Mouse (Mus musculus) limb, embryonic 15.5 days (tissue): Measurements from ENCODE around the gene Hoxd8. TPM values are rescaled to one million over a fixed set of nuclear protein-coding genes. Genes with fewer than 3 reads are reported as not detected.

Experiments
- ATAC-seq: fragments of 200-750 bp; cut with Nextera tagmentation; 2 replicates; pipeline ENCODE4 v1.8.0; 2017; ENCODE audit warnings: low read depth, moderate TSS enrichment; ENCODE audit not compliant: insufficient number of reproducible peaks, low FRiP score, low TSS enrichment
- H3K27ac ChIP-seq: fragments of 300-500 bp; sonication (generic); 2 replicates; pipeline ENCODE4 v1.5.1; 2015; ENCODE audit warnings: moderate library complexity, mild to moderate bottlenecking, inconsistent platforms
- H3K27me3 ChIP-seq: fragments of 300-500 bp; sonication (generic); 2 replicates; pipeline ENCODE4 v1.6.1; 2015; ENCODE audit warnings: inconsistent platforms
- H3K36me3 ChIP-seq: fragments of 300-500 bp; sonication (generic); 2 replicates; pipeline ENCODE4 v1.6.1; 2015; ENCODE audit warnings: inconsistent platforms
- H3K4me1 ChIP-seq: fragments of 300-500 bp; sonication (generic); 2 replicates; pipeline ENCODE4 v1.6.1; 2015; ENCODE audit warnings: inconsistent platforms
- H3K4me2 ChIP-seq: fragments of 300-500 bp; sonication (generic); 2 replicates; pipeline ENCODE4 v1.6.1; 2015; ENCODE audit warnings: mild to moderate bottlenecking, inconsistent platforms
- H3K4me3 ChIP-seq: fragments of 300-500 bp; sonication (generic); 2 replicates; pipeline ENCODE4 v1.5.1; 2015; ENCODE audit warnings: mild to moderate bottlenecking, inconsistent platforms
- H3K9ac ChIP-seq: fragments of 300-500 bp; sonication (generic); 2 replicates; pipeline ENCODE4 v1.6.1; 2015; ENCODE audit warnings: inconsistent platforms
- H3K9me3 ChIP-seq: fragments of 300-500 bp; sonication (generic); 2 replicates; pipeline ENCODE4 v1.6.1; 2016; ENCODE audit warnings: inconsistent platforms
- WGBS: fragments of 180-500 bp; shearing (Covaris S2); methylation state at CpG from one replicate; pipeline ENCODE4 v1.1.7; 2015; 5-methylcytosine and 5-hydroxymethylcytosine counted together
- polyA plus RNA-seq: library from polyadenylated mRNA; unstranded; fragments of >200 nt; fragmentation: Nextera tagmentation; extraction: Ambion mirVana; gene quantifications from 2 replicates; pipeline ENCODE4 v1.2.1, GENCODE M21; 2015

The Hoxd8 gene
- polyA plus RNA-seq, 1 experiment from 2014 or later = 5.9 TPM

- no peaks in the 10 kb centered on the region for H3K36me3 ChIP-seq
- peak overlapping the region; percentile 46 for H3K4me3 ChIP-seq
- H3K4me2 ChIP-seq = peak overlapping the region; percentile 56
- H3K4me1 ChIP-seq = peaks cover 28% of the 10 kb centered on the region
- ATAC-seq = no peak; the same call in none of the 2 replicates
- no peaks in the 10 kb centered on the region for H3K9me3 ChIP-seq
- H3K27ac ChIP-seq = peak overlapping the region; percentile 89
- H3K27me3 ChIP-seq = peaks cover 69% of the 10 kb centered on the region
- WGBS = 2% methylated on average over 30 of the region's 30 CpGs
- peak overlapping the region; percentile 52 for H3K9ac ChIP-seq
Observed at GRCm38 (mm10) chr2:74660421-74661375, 43.7 kb upstream of the Hoxd8 start.

DNA sequence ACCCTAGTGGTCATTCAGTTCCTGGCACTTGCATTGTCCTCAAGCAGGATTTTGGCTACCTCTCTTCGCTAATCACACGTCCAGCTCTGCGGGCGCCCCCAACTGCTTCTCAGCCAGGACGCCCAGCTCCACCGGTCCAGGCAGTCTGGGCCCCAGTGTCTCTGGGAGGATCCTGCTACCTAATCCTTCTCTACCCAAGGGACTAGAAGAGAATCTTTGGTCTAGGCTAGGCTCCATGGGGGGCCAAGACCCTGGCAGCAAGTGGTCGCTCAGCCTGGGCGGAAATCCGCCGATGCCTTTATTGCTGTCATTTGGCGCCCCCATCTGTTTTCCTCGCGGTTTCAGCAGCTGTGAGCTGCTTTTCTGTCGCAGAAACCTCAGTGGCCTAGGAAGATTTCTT lies 42.7 kb upstream of the Hoxd8 start:
- Histone ChIP-seq H3K27me3 (peaks cover 70% of the 10 kb centered on the region), H3K9ac (0 out of 2 replicates have a peak overlapping the region, but pooled peaks have one; percentile 20), H3K4me3 (peak overlapping the region; percentile 46), H3K4me1 (peaks cover 22% of the 10 kb centered on the region), H3K36me3 (no peaks in the 10 kb centered on the region), H3K27ac (peak overlapping the region; percentile 89), H3K9me3 (no peaks in the 10 kb centered on the region), H3K4me2 (peak overlapping the region; percentile 56)
- ATAC-seq = peak; percentile 22; the same call in 1 of the 2 replicates
- WGBS = under 1% methylated on average over 14 of the region's 14 CpGs

GRCm38 (mm10) chr2:74663291-74663925 lies 41.0 kb upstream of the Hoxd8 start:
- no peak for ATAC-seq
- WGBS = 1% methylated on average over 18 of the region's 18 CpGs
- peak overlapping the region; percentile 46 for H3K4me2 ChIP-seq
- peak overlapping the region; percentile 62 for H3K27ac ChIP-seq
- H3K9ac ChIP-seq = no peak overlapping the region
- no peaks in the 10 kb centered on the region for H3K36me3 ChIP-seq
- peaks cover 27% of the 10 kb centered on the region for H3K4me1 ChIP-seq
- H3K27me3 ChIP-seq = peaks cover 73% of the 10 kb centered on the region
- H3K9me3 ChIP-seq = no peaks in the 10 kb centered on the region
- peak overlapping the region; percentile 19 for H3K4me3 ChIP-seq

GRCm38 (mm10) chr2:74666411-74666810 lies 38.0 kb upstream of the Hoxd8 start:
- 11% methylated on average over 7 of the region's 7 CpGs for WGBS
- Histone ChIP-seq H3K9ac (no peak overlapping the region; the same call in 1 of the 2 replicates), H3K4me1 (peaks cover 20% of the 10 kb centered on the region), H3K36me3 (no peaks in the 10 kb centered on the region), H3K9me3 (no peaks in the 10 kb centered on the region), H3K27me3 (peaks cover 66% of the 10 kb centered on the region), H3K4me3 (peak overlapping the region; percentile 21), H3K27ac (peak overlapping the region; percentile 74), H3K4me2 (peak overlapping the region; percentile 35; the same call in 1 of the 2 replicates)
- no peak for ATAC-seq

GRCm38 (mm10) chr2:74667191-74667841 lies 37.1 kb upstream of the Hoxd8 start:
- peak overlapping the region; percentile 35 for H3K9ac ChIP-seq
- H3K9me3 ChIP-seq = no peaks in the 10 kb centered on the region
- peaks cover 57% of the 10 kb centered on the region for H3K27me3 ChIP-seq
- peak overlapping the region; percentile 66 for H3K4me3 ChIP-seq
- WGBS = 3% methylated on average over 36 of the region's 36 CpGs
- H3K4me2 ChIP-seq = peak overlapping the region; percentile 66
- H3K36me3 ChIP-seq = no peaks in the 10 kb centered on the region
- no peak for ATAC-seq
- peak overlapping the region; percentile 91 for H3K27ac ChIP-seq
- H3K4me1 ChIP-seq = peaks cover 15% of the 10 kb centered on the region

DNA sequence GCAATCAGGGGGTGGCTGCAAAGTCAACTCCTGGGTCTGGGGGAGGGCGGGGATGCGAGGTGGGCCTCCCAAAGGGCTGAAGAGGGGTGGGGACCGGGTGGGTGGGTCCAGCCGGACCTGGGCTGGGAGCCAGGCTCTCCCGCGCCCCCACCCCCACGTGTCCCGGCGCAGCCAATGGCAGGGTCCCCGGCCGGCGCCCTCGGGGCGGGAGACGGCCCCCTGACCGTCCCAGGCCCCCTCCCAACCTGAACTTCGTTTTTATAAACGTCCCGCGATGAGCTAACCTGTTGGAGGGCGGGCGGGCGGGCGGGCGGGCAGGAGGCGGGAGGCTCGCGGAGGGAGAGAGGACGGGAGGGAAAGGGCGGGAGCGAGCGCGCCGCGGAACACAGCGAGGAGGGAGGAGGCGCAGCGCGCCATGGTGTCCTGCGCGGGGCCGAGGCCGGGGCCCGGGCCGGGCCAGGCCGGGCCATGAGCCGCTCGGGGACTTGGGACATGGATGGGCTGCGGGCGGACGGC lies 36.5 kb upstream of the Hoxd8 start, which contains the start of gene Hoxd13:
TSS of gene Hoxd13 (plus strand) at position 469 of the 516 bp plus-strand sequence.
- Histone ChIP-seq H3K27me3 (peaks cover 58% of the 10 kb centered on the region), H3K9me3 (no peaks in the 10 kb centered on the region), H3K36me3 (no peaks in the 10 kb centered on the region), H3K4me1 (peaks cover 19% of the 10 kb centered on the region), H3K9ac (peak within 1 kb of the TSS; percentile 76), H3K4me3 (peak within 1 kb of the TSS; percentile 66), H3K4me2 (peak within 1 kb of the TSS; percentile 66), H3K27ac (peak within 1 kb of the TSS; percentile 95)
- ATAC-seq = peak; percentile 94
- WGBS = 2% methylated on average over 19 of the region's 51 CpGs

- no peaks in the 10 kb centered on the region for H3K36me3 ChIP-seq
- peaks cover 55% of the 10 kb centered on the region for H3K27me3 ChIP-seq
- ATAC-seq = no peak
- peak overlapping the region; percentile 76 for H3K9ac ChIP-seq
- peaks cover 23% of the 10 kb centered on the region for H3K4me1 ChIP-seq
- H3K4me3 ChIP-seq = peak overlapping the region; percentile 66
- H3K9me3 ChIP-seq = no peaks in the 10 kb centered on the region
- peak overlapping the region; percentile 66 for H3K4me2 ChIP-seq
- under 1% methylated on average over 56 of the region's 74 CpGs for WGBS
- peak overlapping the region; percentile 95 for H3K27ac ChIP-seq
Observed at GRCm38 (mm10) chr2:74668370-74669229, 35.8 kb upstream of the Hoxd8 start.

- H3K4me2 ChIP-seq = peak overlapping the region; percentile 66; the same call in 1 of the 2 replicates
- H3K27me3 ChIP-seq = peaks cover 55% of the 10 kb centered on the region
- no peaks in the 10 kb centered on the region for H3K36me3 ChIP-seq
- H3K27ac ChIP-seq = peak overlapping the region; percentile 95
- H3K9me3 ChIP-seq = no peaks in the 10 kb centered on the region
- H3K4me1 ChIP-seq = peaks cover 27% of the 10 kb centered on the region
- ATAC-seq = no peak
- 8% methylated on average over 3 of the region's 3 CpGs for WGBS
- H3K4me3 ChIP-seq = peak overlapping the region; percentile 66
- peak overlapping the region; percentile 76 for H3K9ac ChIP-seq
Observed at GRCm38 (mm10) chr2:74669230-74669578, 35.2 kb upstream of the Hoxd8 start.

DNA sequence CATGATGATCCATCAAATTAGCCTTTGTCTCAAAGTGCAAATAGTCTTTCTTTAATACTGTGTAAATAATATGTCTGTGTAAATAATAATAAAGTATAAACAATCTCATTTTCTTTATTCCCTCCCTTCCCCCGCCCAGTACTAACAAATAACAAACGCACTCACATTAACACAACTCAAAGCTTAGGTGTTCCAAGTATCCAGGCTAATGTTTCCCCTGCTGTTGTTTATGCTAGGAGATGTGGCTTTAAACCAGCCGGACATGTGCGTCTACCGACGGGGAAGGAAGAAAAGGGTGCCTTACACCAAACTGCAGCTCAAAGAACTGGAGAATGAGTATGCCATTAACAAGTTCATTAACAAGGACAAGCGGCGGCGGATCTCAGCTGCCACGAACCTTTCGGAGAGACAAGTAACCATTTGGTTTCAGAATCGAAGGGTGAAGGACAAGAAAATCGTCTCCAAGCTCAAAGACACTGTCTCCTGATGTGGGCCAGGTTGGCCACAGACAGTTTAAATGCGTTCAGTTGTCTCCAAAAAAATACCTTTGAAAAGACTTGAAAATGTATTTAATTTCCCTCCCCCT lies 34.7 kb upstream of the Hoxd8 start:
- Histone ChIP-seq H3K36me3 (no peaks in the 10 kb centered on the region), H3K27ac (peak overlapping the region; percentile 65), H3K4me2 (peak overlapping the region; percentile 66; the same call in 1 of the 2 replicates), H3K4me3 (peak overlapping the region; percentile 66), H3K9me3 (no peaks in the 10 kb centered on the region), H3K9ac (peak overlapping the region; percentile 76), H3K27me3 (peaks cover 55% of the 10 kb centered on the region), H3K4me1 (peaks cover 32% of the 10 kb centered on the region)
- no peak for ATAC-seq
- WGBS = 9% methylated on average over 14 of the region's 14 CpGs

DNA sequence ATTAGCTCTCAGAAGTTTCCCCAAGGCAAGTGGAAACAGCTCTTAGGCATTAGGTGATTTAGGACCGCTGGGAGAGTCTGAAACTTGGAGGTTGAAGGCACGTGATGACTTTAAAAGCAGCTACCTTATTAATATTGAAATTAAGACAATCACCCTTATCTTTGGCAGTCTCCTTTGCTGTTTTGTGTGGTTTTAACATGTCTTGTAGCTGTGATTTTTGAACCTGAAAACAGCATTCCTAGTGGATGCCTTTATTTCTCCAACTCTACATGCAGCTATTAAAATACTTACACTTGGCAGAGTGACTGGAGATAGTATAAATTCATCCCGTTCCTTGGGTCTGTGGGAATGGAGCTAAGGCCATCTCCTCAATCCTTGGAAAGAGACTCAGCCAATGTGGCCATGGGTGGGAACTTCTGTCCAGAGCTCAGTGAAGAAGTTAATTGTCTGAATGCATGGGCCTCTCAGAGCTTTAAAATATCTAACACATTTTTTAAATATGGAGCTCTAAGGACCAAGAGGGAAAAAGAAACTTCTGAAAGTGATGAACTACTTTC lies 33.7 kb upstream of the Hoxd8 start:
- H3K27me3 ChIP-seq = peaks cover 57% of the 10 kb centered on the region
- H3K4me2 ChIP-seq = peak overlapping the region; percentile 65
- no peaks in the 10 kb centered on the region for H3K36me3 ChIP-seq
- H3K27ac ChIP-seq = no peak overlapping the region; the same call in 1 of the 2 replicates
- WGBS = 15% methylated on average over 3 of the region's 3 CpGs
- no peaks in the 10 kb centered on the region for H3K9me3 ChIP-seq
- H3K9ac ChIP-seq = no peak overlapping the region
- peak overlapping the region; percentile 66 for H3K4me3 ChIP-seq
- H3K4me1 ChIP-seq = peaks cover 40% of the 10 kb centered on the region
- ATAC-seq = no peak
